In the genomic region with DNA sequence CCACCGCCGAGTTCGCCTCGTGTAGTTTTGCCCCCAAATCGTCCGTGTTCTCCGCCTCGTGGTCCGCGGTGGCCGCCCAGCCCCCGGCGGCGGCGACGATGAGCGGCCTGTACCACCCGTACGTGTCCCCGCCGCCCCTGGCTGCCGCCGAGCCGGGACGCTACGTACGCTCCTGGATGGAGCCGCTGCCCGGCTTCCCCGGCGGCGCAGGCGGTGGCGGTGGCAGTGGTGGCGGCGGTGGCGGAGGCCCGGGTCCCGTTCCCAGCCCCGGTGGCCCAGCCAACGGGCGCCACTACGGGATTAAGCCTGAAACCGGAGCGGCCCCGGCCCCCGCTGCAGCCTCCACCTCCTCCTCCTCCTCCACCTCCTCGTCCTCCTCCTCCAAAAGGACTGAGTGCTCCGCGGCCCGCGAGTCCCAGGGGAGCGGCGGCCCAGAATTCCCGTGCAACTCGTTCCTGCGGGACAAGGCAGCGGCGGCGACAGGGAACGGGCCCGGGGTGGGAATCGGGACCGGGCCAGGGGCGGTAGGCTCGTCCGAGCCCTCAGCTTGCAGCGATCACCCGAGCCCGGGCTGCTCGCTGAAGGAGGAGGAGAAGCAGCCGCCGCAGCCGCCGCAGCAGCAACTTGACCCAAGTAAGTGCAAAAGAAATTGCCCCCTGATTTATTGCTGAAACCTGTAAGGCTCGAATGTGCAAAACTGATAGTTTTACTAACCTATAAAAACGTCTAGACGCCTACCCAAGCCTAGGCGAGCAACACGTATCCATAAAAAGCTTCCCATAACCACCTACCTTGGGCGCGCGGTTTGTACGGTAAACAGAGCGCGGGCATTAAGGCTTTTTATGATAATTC, we compare ENCODE assay signal across 9 mouse cellular contexts. TPM values are rescaled to one million over a fixed set of nuclear protein-coding genes. Genes with fewer than 3 reads are reported as not detected.
DNase-seq lines count a peak whose midpoint lies in the region; ATAC-seq and TF ChIP-seq lines count a peak whose summit lies in the region.
"Had no signal": no experiment of that assay in that cellular context is flagged by ENCODE, and none has a peak within 500 bp of the region (broad histone marks: within the 10 kb centered on the region; RNA-seq: fewer than 3 reads in every experiment).

No protein-coding gene starts in this region.

- no peak for TF ChIP-seq CTCF in hindbrain, postnatal 0 days (IDR thresholded peaks at IDR 0.05; ENCODE audit: low read depth)

- peak overlapping the region; percentile 34 for H3K4me3 ChIP-seq in lung, embryonic 15.5 days
- H3K4me3 ChIP-seq in embryonic facial prominence, embryonic 14.5 days (ENCODE audit: low read depth, low read length) = peak overlapping the region; percentile 37
- peak overlapping the region; percentile 21 for H3K4me3 ChIP-seq in hindbrain, postnatal 0 days (ENCODE audit: low read length)
- peak overlapping the region; percentile 35 for H3K4me3 ChIP-seq in midbrain, embryonic 12.5 days

- no peak overlapping the region for H3K27ac ChIP-seq in lung, embryonic 15.5 days
- no peak overlapping the region for H3K27ac ChIP-seq in embryonic facial prominence, embryonic 14.5 days (replicated peaks; ENCODE audit: low read depth, low read length)
- H3K27ac ChIP-seq in hindbrain, postnatal 0 days = no peak overlapping the region
- H3K27ac ChIP-seq in midbrain, embryonic 12.5 days (replicated peaks) = no peak overlapping the region
- H3K27ac ChIP-seq: macrophage had no signal

- H3K4me1 ChIP-seq in lung, embryonic 15.5 days = peaks cover 12% of the 10 kb centered on the region
- H3K4me1 ChIP-seq in embryonic facial prominence, embryonic 14.5 days (ENCODE audit: control insufficient read depth, insufficient read depth, low read length) = peaks cover 6% of the 10 kb centered on the region
- H3K4me1 ChIP-seq in hindbrain, postnatal 0 days (ENCODE audit: insufficient read depth, low read length) = no peaks in the 10 kb centered on the region
- peaks cover 14% of the 10 kb centered on the region for H3K4me1 ChIP-seq in midbrain, embryonic 12.5 days

- H3K9ac ChIP-seq in lung, embryonic 15.5 days = no peak overlapping the region
- peak overlapping the region; percentile 30 for H3K9ac ChIP-seq in embryonic facial prominence, embryonic 14.5 days (ENCODE audit: low read depth, low read length)
- no peak overlapping the region for H3K9ac ChIP-seq in hindbrain, postnatal 0 days (replicated peaks; ENCODE audit: low read length)
- no peak overlapping the region for H3K9ac ChIP-seq in midbrain, embryonic 12.5 days (replicated peaks)

- ATAC-seq in lung, embryonic 15.5 days (ENCODE audit: borderline replicate concordance, extremely low read depth, low FRiP score, low TSS enrichment) = no peak
- peak; percentile 30; the same call in 1 of the 2 replicates for ATAC-seq in embryonic facial prominence, embryonic 14.5 days (ENCODE audit: low read depth)
- ATAC-seq in hindbrain, postnatal 0 days = no peak
- peak; percentile 41; the same call in 1 of the 2 replicates for ATAC-seq in midbrain, embryonic 12.5 days (ENCODE audit: low FRiP score, low read depth)

- H3K27me3 ChIP-seq in lung, embryonic 15.5 days = peaks cover 99% of the 10 kb centered on the region
- peaks cover 99% of the 10 kb centered on the region for H3K27me3 ChIP-seq in embryonic facial prominence, embryonic 14.5 days (replicated peaks; ENCODE audit: control insufficient read depth, insufficient read depth, low read length)
- H3K27me3 ChIP-seq in hindbrain, postnatal 0 days (ENCODE audit: insufficient read depth, low read length) = peaks cover 89% of the 10 kb centered on the region
- peaks cover 93% of the 10 kb centered on the region for H3K27me3 ChIP-seq in midbrain, embryonic 12.5 days

- under 1% methylated on average over 77 of the region's 86 CpGs for WGBS in lung, embryonic 15.5 days
- WGBS in embryonic facial prominence, embryonic 14.5 days = under 1% methylated on average over 27 of the region's 86 CpGs
- WGBS in hindbrain, postnatal 0 days = 3% methylated on average over 84 of the region's 86 CpGs
- under 1% methylated on average over 85 of the region's 86 CpGs for WGBS in midbrain, embryonic 12.5 days

- no peaks in the 10 kb centered on the region for H3K9me3 ChIP-seq in lung, embryonic 15.5 days
- no peaks in the 10 kb centered on the region for H3K9me3 ChIP-seq in embryonic facial prominence, embryonic 14.5 days (ENCODE audit: control insufficient read depth, low read length)
- no peaks in the 10 kb centered on the region for H3K9me3 ChIP-seq in hindbrain, postnatal 0 days (ENCODE audit: low read length)
- no peaks in the 10 kb centered on the region for H3K9me3 ChIP-seq in midbrain, embryonic 12.5 days

- no peaks in the 10 kb centered on the region for H3K36me3 ChIP-seq in lung, embryonic 15.5 days
- H3K36me3 ChIP-seq in embryonic facial prominence, embryonic 14.5 days (ENCODE audit: control insufficient read depth, insufficient read depth, low read length) = no peaks in the 10 kb centered on the region
- H3K36me3 ChIP-seq in hindbrain, postnatal 0 days (ENCODE audit: insufficient read depth, low read length) = no peaks in the 10 kb centered on the region
- no peaks in the 10 kb centered on the region for H3K36me3 ChIP-seq in midbrain, embryonic 12.5 days

- no peak for DNase-seq in lung, postnatal 14 days
- DNase-seq in embryonic facial prominence, embryonic 14.5 days (ENCODE audit: low spot score) = no peak
- DNase-seq in hindbrain, postnatal 0 days (ENCODE audit: low spot score) = no peak
- no peak for DNase-seq in spleen, postnatal 10 days (ENCODE audit: low spot score in 2 of 2)
- DNase-seq in layer of hippocampus, postnatal 36 days = no peak
- no peak for DNase-seq in layer of hippocampus, adult 8-10 months (ENCODE audit: low spot score in 2 of 2)

- H3K4me2 ChIP-seq in lung, embryonic 15.5 days = peak overlapping the region; percentile 53
- peak overlapping the region; percentile 53 for H3K4me2 ChIP-seq in embryonic facial prominence, embryonic 14.5 days (ENCODE audit: low read depth, low read length)
- peak overlapping the region; percentile 47 for H3K4me2 ChIP-seq in hindbrain, postnatal 0 days (ENCODE audit: low read depth, low read length)
- H3K4me2 ChIP-seq in midbrain, embryonic 12.5 days (replicated peaks) = peak overlapping the region; percentile 53

RNA-seq across cellular contexts. Expression of a gene that starts 0.9 kb away (rescaled TPM):
- 0.14 and 0.44 TPM in 2 replicates for polyA plus RNA-seq in lung, embryonic 15.5 days (2015; fragmentation: Nextera tagmentation; extraction: Ambion mirVana)
- polyA plus RNA-seq in embryonic facial prominence, embryonic 14.5 days (2014; fragmentation: Nextera tagmentation; extraction: Ambion mirVana) = 2.0 and 2.3 TPM in 2 replicates
- total RNA-seq in hindbrain, postnatal 0 days (2014; rRNA removed) = not detected in 2 replicates
- polyA plus RNA-seq in hindbrain, postnatal 0 days (2015; fragmentation: Nextera tagmentation; extraction: Ambion mirVana) = not detected in 2 replicates
- not detected in 2 replicates for polyA plus RNA-seq in midbrain, embryonic 12.5 days (2016; fragmentation: Nextera tagmentation; extraction: Ambion mirVana)
- not detected for total RNA-seq in layer of hippocampus, postnatal 36 days (2021)
- total RNA-seq in layer of hippocampus, adult 8-10 months (2022) = not detected
- polyA plus RNA-seq: macrophage had no signal

RNA-seq across cellular contexts. Expression of a gene that starts 6.0 kb away (rescaled TPM):
- 0.39 and 0.50 TPM in 2 replicates for polyA plus RNA-seq in lung, embryonic 15.5 days (2015; fragmentation: Nextera tagmentation; extraction: Ambion mirVana)
- 8.7 and 10.3 TPM in 2 replicates for polyA plus RNA-seq in embryonic facial prominence, embryonic 14.5 days (2014; fragmentation: Nextera tagmentation; extraction: Ambion mirVana)
- 0.37 and 9.2 TPM in 2 replicates for total RNA-seq in hindbrain, postnatal 0 days (2014; rRNA removed)
- 0.21 TPM in 1 of 2 replicates, not detected in the other for polyA plus RNA-seq in hindbrain, postnatal 0 days (2015; fragmentation: Nextera tagmentation; extraction: Ambion mirVana)
- polyA plus RNA-seq in midbrain, embryonic 12.5 days (2016; fragmentation: Nextera tagmentation; extraction: Ambion mirVana) = 0.08 and 0.15 TPM in 2 replicates
- not detected for total RNA-seq in layer of hippocampus, postnatal 36 days (2021)
- not detected for total RNA-seq in layer of hippocampus, adult 8-10 months (2022)
- polyA plus RNA-seq: macrophage had no signal

RNA-seq across cellular contexts. Expression of a gene that starts 6.7 kb away (rescaled TPM):
- polyA plus RNA-seq in lung, embryonic 15.5 days (2015; fragmentation: Nextera tagmentation; extraction: Ambion mirVana) = 0.14 and 0.34 TPM in 2 replicates
- polyA plus RNA-seq in embryonic facial prominence, embryonic 14.5 days (2014; fragmentation: Nextera tagmentation; extraction: Ambion mirVana) = 0.37 and 0.45 TPM in 2 replicates
- total RNA-seq in hindbrain, postnatal 0 days (2014; rRNA removed) = not detected in 2 replicates
- not detected in 2 replicates for polyA plus RNA-seq in hindbrain, postnatal 0 days (2015; fragmentation: Nextera tagmentation; extraction: Ambion mirVana)
- not detected in 2 replicates for polyA plus RNA-seq in midbrain, embryonic 12.5 days (2016; fragmentation: Nextera tagmentation; extraction: Ambion mirVana)
- total RNA-seq in layer of hippocampus, postnatal 36 days (2021) = not detected
- not detected for total RNA-seq in layer of hippocampus, adult 8-10 months (2022)
- polyA plus RNA-seq: macrophage had no signal

RNA-seq across cellular contexts. Expression of a gene that starts 13.3 kb away (rescaled TPM):
- polyA plus RNA-seq in lung, embryonic 15.5 days (2015; fragmentation: Nextera tagmentation; extraction: Ambion mirVana) = 0.16 and 0.67 TPM in 2 replicates
- polyA plus RNA-seq in embryonic facial prominence, embryonic 14.5 days (2014; fragmentation: Nextera tagmentation; extraction: Ambion mirVana) = 3.8 and 4.7 TPM in 2 replicates
- total RNA-seq in hindbrain, postnatal 0 days (2014; rRNA removed) = 31.3 and 36.8 TPM in 2 replicates
- polyA plus RNA-seq in hindbrain, postnatal 0 days (2015; fragmentation: Nextera tagmentation; extraction: Ambion mirVana) = 25.2 and 26.3 TPM in 2 replicates
- polyA plus RNA-seq in midbrain, embryonic 12.5 days (2016; fragmentation: Nextera tagmentation; extraction: Ambion mirVana) = not detected in 2 replicates
- total RNA-seq in layer of hippocampus, postnatal 36 days (2021) = not detected
- total RNA-seq in layer of hippocampus, adult 8-10 months (2022) = not detected
- polyA plus RNA-seq: macrophage had no signal

RNA-seq across cellular contexts. Expression of a gene that starts 13.3 kb away (rescaled TPM):
- polyA plus RNA-seq in lung, embryonic 15.5 days (2015; fragmentation: Nextera tagmentation; extraction: Ambion mirVana) = 0.19 TPM in 1 of 2 replicates, not detected in the other
- polyA plus RNA-seq in embryonic facial prominence, embryonic 14.5 days (2014; fragmentation: Nextera tagmentation; extraction: Ambion mirVana) = 0.63 and 0.82 TPM in 2 replicates
- 13.9 and 18.1 TPM in 2 replicates for total RNA-seq in hindbrain, postnatal 0 days (2014; rRNA removed)
- 1.6 and 1.9 TPM in 2 replicates for polyA plus RNA-seq in hindbrain, postnatal 0 days (2015; fragmentation: Nextera tagmentation; extraction: Ambion mirVana)
- not detected in 2 replicates for polyA plus RNA-seq in midbrain, embryonic 12.5 days (2016; fragmentation: Nextera tagmentation; extraction: Ambion mirVana)
- total RNA-seq in layer of hippocampus, postnatal 36 days (2021) = not detected
- not detected for total RNA-seq in layer of hippocampus, adult 8-10 months (2022)
- polyA plus RNA-seq: macrophage had no signal

Comparison
In these comparisons a context has a peak if more than half of its experiments do, and no peak if none do; other contexts are left out.
1. ATAC-seq: peak in embryonic facial prominence, embryonic 14.5 days (single experiment) and midbrain, embryonic 12.5 days (single experiment); none in lung, embryonic 15.5 days (single experiment) and hindbrain, postnatal 0 days (single experiment).
2. Peak in every context shown above with its lines, with median percentiles within 50 percentile points of each other: H3K4me2 ChIP-seq and H3K4me3 ChIP-seq.